Mouse (Mus musculus) neutrophil, adult 5-6 weeks (primary cell): ENCODE results near the gene Zfp946. TPM values are rescaled to one million over a fixed set of nuclear protein-coding genes. Genes with fewer than 3 reads are reported as not detected.

Source experiments
- ATAC-seq: fragments of 151-379, 151-347 bp; 2 replicates; pipeline ENCODE4 v1.8.0; 2017; ENCODE audit warnings: mild to moderate bottlenecking, moderate TSS enrichment; ENCODE audit not compliant: insufficient number of reproducible peaks, poor library complexity, low FRiP score, severe bottlenecking; ENCODE audit errors: extremely low read depth
- total RNA-seq: library from RNA; stranded (forward); fragments of 200-1000 nt; gene quantifications from 2 replicates; pipeline ENCODE4 v1.2.3, GENCODE M21; 2017

Gene Zfp946
- 6.2 and 8.6 TPM in 2 replicates for total RNA-seq

- peak; percentile 65 for ATAC-seq
Observed at GRCm38 (mm10) chr17:22423952-22424617, at the start of gene Zfp946. Gene Zfp946, plus strand, starts transcription at chr17:22424222.

- peak; percentile 87 for ATAC-seq
Observed at GRCm38 (mm10) chr17:22410756-22411155, 13.3 kb upstream of the Zfp946 start.

- ATAC-seq, result peak; percentile 89; the same call in 1 of the 2 replicates
Observed at GRCm38 (mm10) chr17:22417510-22417909, 6.5 kb upstream of the Zfp946 start.

GRCm38 (mm10) chr17:22424636-22425354 lies 773 bp downstream of the Zfp946 start:
- ATAC-seq, result no peak

- ATAC-seq, result no peak
Observed at GRCm38 (mm10) chr17:22447684-22448083, 23.7 kb downstream of the Zfp946 start.

- ATAC-seq, result no peak
Observed at GRCm38 (mm10) chr17:22497120-22497519, 73.1 kb downstream of the Zfp946 start.

Other genes starting within 250 kb of the Zfp946 start
- 6.6 and 7.5 TPM in 2 replicates for gene Zfp994, start 198.6 kb upstream of the Zfp946 start, total RNA-seq
- 11.2 and 13.0 TPM in 2 replicates for gene CT030661.1, start 109.4 kb upstream of the Zfp946 start, total RNA-seq
- gene Zfp944, start 62.8 kb upstream of the Zfp946 start, total RNA-seq, result 19.6 and 21.4 TPM in 2 replicates
- 36.2 and 43.9 TPM in 2 replicates for gene Zfp758, start 62.8 kb upstream of the Zfp946 start, total RNA-seq
- 0.12 TPM in 1 of 2 replicates, not detected in the other for gene Vmn2r111, start 149.3 kb downstream of the Zfp946 start, total RNA-seq
- gene Vmn2r112, start 176.7 kb downstream of the Zfp946 start, total RNA-seq, result under 0.01 TPM in 1 of 2 replicates, not detected in the other